Mouse (Mus musculus): ENCODE measurements around the gene AI481877.

Gene AI481877

DNA sequence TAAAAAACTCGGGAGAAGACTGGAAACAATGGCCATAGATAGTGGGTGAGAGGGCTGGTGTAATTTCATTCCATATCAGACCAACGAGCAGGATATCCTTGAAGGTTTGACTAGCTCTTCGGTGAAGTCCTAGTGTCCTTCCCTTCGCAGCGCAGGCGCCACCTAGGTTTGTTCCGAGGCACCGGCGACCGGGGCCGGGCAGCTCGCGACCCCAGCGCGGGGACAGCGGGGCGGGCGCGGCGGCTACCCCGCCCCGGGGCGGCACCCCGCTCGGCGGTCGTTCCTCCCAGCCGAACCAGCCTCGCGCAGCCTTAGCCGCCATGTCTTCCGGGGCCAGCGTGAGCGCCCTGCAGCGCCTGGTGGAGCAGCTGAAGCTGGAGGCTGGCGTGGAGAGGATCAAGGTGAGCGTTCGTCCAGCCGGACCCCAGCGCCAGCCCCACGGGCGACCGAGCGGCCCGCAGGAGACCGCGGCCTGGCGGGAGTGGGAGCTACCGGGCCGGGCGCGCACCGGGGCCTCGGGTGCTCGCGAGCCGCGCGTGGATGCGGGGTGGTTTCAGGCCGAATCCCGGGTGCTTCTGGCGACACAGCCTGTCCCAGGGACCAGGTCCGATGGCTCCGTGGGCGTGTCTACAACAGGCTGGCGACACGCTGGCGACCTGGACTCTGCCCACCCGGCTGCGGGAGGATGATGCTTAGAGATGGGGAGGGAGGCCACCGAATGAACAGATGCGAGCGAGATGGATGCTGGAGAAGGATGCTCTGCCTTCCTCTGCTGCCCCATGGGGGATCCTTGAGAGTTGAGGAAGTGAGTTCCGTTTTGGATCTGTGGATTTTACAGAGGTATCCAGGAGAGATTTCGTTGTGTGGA is 103.6 kb downstream of the AI481877 start, which contains the start of gene Gng10:
Gng10 (plus strand) TSS at position 171 of the 868 bp plus-strand sequence.
- peak; percentile 64 for DNase-seq (ENCODE audit: low read depth, low spot score)

- DNase-seq (ENCODE audit: low read depth, low spot score): no peak
These were observed 104.4 kb downstream of the AI481877 start for GRCm38 (mm10) chr4:59034325-59034917.

- no peak for DNase-seq (ENCODE audit: low read depth, low spot score)
These were observed 121.9 kb downstream of the AI481877 start for GRCm38 (mm10) chr4:59016922-59017321.

DNA sequence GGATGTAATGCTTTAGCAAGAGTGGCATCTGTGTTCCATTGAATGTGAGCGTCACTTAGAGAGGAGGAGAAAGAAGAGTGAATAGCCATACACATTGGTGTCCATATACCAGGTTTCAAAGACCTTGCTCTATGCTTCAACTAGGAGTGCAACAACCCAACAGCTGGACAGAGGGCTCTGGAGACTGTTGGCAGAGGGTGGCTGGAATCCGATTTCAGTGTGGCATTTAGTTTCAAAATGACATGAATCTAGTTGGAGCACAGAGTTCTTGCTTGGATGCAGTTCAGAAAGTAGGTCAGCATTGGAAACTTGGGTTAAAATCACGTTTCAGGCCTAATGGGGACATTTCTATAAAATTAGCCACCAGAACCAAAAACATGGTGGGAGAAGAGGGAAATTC is 123.6 kb downstream of the AI481877 start:
- DNase-seq (ENCODE audit: low read depth, low spot score): no peak

DNA sequence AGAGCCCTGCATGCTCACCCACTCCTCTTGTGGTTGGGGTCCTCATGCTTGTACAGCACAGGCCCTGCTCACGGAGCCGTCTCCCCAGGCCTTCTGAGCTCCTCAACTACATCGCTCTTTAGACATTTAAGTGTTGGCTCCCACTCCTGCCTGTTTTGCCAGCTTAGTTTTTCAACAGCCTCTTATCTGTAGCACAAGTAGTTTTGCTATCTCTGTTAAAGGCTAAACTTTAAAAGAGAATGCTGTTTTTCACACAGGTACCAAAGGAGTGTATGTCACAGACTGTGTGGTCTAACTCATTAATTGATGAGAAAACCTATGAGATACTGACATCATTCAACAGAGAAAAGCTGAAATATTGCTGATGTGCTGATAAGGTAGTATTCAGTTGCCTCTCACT is 127.3 kb downstream of the AI481877 start:
- no peak for DNase-seq (ENCODE audit: low read depth, low spot score)

DNA sequence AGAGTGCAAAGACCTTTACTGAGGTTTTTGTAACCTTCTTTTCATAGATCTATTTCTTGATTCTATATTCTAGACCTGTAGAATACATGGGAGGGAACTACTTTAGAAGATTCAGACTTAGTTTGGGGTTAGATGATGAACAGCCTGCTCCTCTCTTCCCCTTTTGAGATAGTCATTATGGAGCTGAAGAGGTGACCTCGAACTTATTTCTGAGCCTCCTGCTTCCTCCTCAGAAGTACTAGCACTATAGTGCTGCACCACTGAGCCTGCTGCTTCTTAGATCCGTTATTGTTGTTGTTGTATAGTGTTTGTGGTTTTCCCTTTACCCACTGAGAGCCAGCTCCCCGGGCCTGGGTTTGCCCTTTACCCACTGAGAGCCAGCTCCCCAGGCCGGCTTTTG is 129.1 kb downstream of the AI481877 start:
- DNase-seq (ENCODE audit: low read depth, low spot score): no peak

DNA sequence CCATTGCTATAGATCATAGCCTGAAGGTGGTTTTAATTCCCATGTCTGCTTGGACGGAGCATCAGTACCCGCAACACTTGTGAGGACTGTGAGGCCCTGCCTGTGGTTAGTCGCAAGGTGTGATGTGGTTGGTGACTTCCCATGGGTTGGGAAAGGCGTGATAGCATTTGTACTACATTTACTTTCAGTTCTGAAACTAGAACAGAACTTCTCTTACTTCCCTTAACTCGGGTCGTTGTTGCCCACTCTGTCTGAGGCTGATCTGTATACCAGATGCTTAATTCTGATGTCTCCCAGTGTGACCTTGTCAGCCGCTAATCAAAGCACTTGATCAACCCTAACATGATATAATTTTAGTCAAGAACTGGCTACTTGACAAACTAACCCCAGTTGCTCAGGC is 129.6 kb downstream of the AI481877 start:
- DNase-seq (ENCODE audit: low read depth, low spot score): no peak

DNA sequence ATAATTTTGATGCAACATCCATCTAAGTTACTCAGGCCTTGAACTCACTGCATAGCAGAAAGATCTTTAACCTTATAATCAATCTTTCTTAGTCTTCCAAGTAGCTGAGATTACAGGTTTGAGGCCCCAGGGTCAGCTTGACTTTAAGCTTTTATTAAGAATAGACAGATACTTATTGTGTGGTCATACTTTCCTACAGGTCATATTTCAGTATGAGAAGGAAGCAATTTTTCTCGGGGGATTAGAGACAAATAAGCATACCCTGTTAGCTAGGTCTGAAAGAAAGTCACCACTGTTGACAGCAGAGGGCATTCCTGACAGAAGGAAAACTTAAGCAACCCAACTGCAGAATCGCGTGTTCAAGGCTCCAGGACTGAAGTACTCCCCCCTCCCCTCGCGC is 130.8 kb downstream of the AI481877 start:
- DNase-seq (ENCODE audit: low read depth, low spot score): no peak

DNA sequence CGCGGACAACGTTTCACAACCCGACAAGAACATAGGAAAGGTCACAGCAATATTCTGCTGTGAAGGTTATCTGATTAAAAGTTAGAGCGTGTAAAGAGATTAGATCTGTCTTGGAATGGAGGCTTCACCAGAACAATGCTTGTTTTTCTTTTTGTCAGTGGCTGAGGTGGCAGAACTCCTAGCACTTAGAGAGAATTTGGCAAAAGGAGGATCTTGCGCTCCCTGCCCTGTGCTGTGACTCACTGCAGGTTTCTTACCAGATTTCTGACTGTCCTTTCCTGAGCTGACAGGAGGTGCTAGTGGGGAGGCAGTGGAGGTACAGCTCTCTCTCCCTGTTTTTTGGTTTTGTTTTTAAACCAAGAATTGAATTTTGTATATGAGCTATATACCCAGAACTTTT is 131.8 kb downstream of the AI481877 start:
- no peak for DNase-seq (ENCODE audit: low read depth, low spot score)

DNA sequence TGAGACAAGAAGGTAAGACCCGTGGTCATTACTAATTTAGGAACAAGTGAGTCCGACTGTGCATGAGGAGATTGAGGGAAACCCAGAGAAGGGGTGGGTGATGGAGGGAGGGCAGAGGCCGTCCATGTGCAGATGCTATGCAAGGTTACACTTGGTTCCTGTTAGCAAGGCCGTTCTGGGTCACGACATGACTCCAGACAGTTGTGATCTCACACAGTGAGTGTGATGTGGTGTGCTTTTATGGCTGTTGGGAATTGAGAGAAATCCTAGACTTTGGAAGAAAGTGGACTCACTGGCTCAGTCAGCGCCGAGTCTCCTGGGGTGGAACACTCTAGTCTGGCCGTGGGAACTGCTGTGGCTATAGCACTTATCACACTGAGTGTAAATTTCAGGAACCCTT is 132.6 kb downstream of the AI481877 start:
- DNase-seq (ENCODE audit: low read depth, low spot score): no peak

DNA sequence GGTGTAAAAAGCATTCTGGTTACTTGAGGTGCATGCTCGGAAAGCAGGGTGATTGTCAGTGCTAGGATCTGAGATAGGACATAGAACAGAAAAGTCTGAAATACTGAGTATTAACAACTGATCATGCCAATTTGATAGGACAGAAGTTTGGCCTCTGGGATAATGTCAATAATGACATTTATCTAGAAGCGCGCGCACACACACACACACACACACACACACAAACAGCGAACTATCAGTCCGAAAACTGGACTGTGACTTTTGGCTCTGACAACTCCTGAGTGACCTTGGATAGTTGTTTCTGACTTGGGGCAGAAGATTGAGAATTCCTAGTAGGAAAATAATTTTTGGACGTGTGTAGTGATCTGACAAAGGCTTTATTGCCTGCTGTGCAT is 135.0 kb downstream of the AI481877 start:
- no peak for DNase-seq (ENCODE audit: low read depth, low spot score)

- DNase-seq (ENCODE audit: low read depth, low spot score): peak; percentile 96
These were observed 135.6 kb downstream of the AI481877 start, which contains the start of gene Gm20503 for GRCm38 (mm10) chr4:59002948-59003805. Gm20503 (plus strand) TSS chr4:59003210.

DNA sequence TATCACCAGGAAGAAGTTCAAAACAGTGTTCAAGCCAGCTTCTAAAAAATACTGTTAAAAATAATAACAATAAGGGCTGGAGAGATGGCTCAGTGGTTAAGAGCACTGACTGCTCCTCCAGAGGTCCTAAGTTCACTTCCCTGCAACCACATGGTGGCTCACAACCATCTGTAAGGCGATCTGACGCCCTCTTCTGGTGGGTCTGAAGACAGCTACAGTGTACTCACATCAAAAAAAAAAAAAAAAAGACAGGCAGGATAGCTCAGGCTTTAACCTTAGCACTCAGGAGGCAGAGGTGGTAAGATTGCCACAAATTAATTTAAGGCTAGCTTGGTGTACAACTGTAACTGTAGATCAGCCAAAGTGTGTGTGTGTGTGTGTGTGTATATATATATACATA is 138.2 kb downstream of the AI481877 start:
- peak; percentile 88 for DNase-seq (ENCODE audit: low read depth, low spot score)

DNA sequence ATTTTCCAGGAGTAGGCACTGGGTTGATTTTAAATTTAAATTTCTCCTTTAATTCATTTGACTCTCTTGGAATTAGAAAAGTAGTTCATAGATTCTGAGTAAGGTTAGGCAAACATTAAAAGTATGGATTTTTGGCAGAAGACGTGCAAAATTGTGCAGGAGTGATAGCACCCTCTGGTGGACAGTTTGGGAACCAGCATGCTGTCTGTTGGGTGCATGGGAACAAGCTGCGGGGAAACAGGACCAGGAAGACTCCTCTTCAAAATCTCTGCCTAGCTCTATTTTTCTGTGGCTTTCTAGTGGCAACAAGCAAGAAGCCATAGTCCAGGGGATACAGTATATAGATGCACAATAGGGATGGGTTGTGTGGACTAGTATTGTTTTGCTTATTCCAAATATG is 139.1 kb downstream of the AI481877 start:
- DNase-seq (ENCODE audit: low read depth, low spot score): peak; percentile 74

- no peak for DNase-seq (ENCODE audit: low read depth, low spot score)
These were observed 140.1 kb downstream of the AI481877 start for GRCm38 (mm10) chr4:58998688-58999087.

DNA sequence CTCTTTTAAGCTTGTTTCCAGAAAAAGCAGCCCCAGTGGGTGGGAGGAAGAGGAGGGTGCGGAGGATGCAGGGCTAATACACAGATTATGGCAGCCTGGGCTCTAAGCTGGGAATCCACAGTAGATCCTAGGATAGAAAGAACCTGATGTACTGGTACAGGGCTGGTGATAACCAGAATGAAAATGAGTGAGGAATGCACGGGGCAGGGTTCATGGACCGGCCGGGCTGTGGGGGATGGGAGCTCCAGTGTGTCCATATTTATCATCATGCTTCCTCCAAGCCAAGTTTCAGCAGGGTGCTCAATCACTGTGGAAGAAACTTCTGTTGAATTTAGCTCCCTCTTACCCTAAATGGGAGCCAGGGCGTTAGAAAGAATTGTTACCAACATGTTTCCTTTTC is 141.7 kb downstream of the AI481877 start:
- no peak for DNase-seq (ENCODE audit: low read depth, low spot score)

DNA sequence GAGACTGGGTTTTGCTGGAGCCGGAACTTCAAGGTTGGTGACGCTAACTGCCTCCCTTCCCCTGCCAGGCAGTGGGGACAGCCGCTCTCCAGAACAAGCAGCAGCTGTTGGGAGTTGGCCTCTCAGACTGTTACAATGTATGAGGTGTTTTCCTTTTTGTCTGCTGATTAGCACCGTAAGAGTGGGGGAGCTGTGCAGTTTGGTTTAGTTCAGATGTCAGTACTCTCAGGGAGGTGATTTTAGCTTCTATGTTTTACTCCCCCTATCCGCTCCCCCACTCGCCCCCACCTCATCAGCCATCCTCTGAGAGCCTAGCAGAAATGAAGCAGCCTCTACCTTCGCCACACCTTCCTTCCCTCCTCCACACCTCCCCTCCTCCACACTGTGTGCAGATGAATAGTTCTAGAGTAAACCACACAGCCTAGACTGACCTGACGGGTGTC is 143.5 kb downstream of the AI481877 start:
- DNase-seq (ENCODE audit: low read depth, low spot score): peak; percentile 54

DNA sequence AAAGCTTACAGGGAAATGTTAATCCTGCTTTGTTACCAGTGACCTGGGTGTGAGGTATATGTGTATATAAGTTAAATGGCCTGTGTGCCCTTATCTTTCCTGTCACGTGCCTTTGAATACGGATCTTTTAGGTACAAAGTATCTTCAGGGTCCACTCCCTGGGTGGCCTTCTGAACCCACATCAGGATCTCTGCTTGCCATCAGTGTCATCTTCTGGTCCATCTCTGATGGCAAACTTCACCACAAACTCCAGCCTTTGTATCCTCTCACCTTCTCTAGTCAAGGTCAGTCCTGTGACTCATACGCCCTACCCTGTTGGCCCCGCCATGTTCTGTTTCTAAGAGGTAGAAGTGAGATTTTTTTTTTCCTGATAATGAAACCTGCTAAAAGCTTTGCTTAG is 144.0 kb downstream of the AI481877 start, which contains the start of gene Dnajc25:
Dnajc25 (plus strand) TSS at position 301 of the 400 bp plus-strand sequence.
- peak; percentile 26 for DNase-seq (ENCODE audit: low read depth, low spot score)

Measured in ZHBTc4 (cell line).